Mouse (Mus musculus): ENCODE results near the gene Fam13c.

DNA sequence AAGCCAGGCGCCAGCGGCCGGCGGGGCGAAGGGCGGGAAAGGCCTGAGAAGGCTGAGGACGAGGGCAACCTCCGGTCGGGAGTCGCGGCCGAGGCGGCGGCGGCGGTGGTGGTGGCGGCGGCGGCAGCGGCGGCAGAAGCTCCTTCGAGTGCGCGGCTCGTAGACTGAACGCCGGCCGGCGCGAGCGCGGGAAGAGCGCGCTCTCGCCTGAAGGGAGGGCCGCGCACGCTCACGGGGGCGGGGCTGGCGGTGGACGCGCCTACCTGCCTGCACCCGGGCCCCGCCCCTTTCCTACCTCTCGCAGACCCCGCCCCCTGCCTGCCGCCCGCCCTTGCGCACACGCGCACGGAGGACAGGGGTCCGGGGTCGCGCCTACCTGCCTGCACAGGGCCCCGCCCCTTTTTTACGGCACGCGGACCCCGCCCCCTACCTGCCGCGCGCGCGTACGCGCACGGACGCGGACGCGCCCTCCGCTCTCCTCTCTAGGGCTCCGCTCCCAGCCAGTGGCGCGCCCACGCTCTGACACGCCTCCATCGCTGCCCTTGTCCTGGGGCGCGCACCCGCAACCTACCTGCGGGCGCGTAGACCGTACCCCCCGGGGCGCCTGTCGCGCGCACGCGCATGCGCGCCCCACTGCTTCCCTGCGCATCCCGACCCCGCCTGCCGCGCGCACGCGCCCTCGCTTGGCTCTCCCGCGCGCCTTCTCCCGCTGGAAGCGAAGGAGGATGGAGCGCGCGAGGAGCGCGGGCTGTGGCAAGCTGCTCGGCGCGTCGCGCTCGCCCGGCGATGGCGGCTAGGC is 159.0 kb downstream of the Fam13c start:
- TF ChIP-seq CTCF (IDR thresholded peaks at IDR 0.05; ENCODE audit: extremely low read depth, insufficient read length, insufficient replicate concordance, low read depth, low read length) (no peak), POLR2A (IDR thresholded peaks at IDR 0.05; ENCODE audit: low read depth, low read length) (no peak)
